Comparison of ENCODE assay signal across 15 mouse cellular contexts in genomic region chr16:26023352-26023751, GRCm38 (mm10).
DNase-seq lines count a peak whose midpoint lies in the region; ATAC-seq and TF ChIP-seq lines count a peak whose summit lies in the region.
"Had no signal": no experiment of that assay in that cellular context is flagged by ENCODE, and none has a peak within 500 bp of the region (broad histone marks: within the 10 kb centered on the region; RNA-seq: fewer than 3 reads in every experiment).

No protein-coding gene starts in this region.

- no peak overlapping the region for H3K9ac ChIP-seq in hindbrain, postnatal 0 days (replicated peaks; ENCODE audit: low read length)
- no peak overlapping the region for H3K9ac ChIP-seq in hindbrain, embryonic 14.5 days
- H3K9ac ChIP-seq: neural tube, embryonic 13.5 days had no signal

- H3K27me3 ChIP-seq in hindbrain, postnatal 0 days (ENCODE audit: insufficient read depth, low read length) = no peaks in the 10 kb centered on the region
- H3K27me3 ChIP-seq in hindbrain, embryonic 14.5 days (ENCODE audit: control insufficient read depth, insufficient read depth, low read length) = no peaks in the 10 kb centered on the region
- H3K27me3 ChIP-seq: neural tube, embryonic 13.5 days had no signal

- no peaks in the 10 kb centered on the region for H3K9me3 ChIP-seq in hindbrain, postnatal 0 days (ENCODE audit: low read length)
- H3K9me3 ChIP-seq in hindbrain, embryonic 14.5 days (ENCODE audit: control insufficient read depth, low read length) = no peaks in the 10 kb centered on the region
- H3K9me3 ChIP-seq: forebrain, embryonic 10.5 days; neural tube, embryonic 13.5 days had no signal

- no peak for ATAC-seq in hindbrain, postnatal 0 days
- no peak for ATAC-seq in hindbrain, embryonic 14.5 days (ENCODE audit: low FRiP score)

- no peaks in the 10 kb centered on the region for H3K36me3 ChIP-seq in hindbrain, postnatal 0 days (ENCODE audit: insufficient read depth, low read length)
- H3K36me3 ChIP-seq in hindbrain, embryonic 14.5 days (replicated peaks; ENCODE audit: control insufficient read depth, insufficient read depth) = no peaks in the 10 kb centered on the region
- H3K36me3 ChIP-seq: forebrain, embryonic 10.5 days; neural tube, embryonic 13.5 days had no signal

- H3K27ac ChIP-seq in hindbrain, postnatal 0 days = no peak overlapping the region
- no peak overlapping the region for H3K27ac ChIP-seq in hindbrain, embryonic 14.5 days
- H3K27ac ChIP-seq: forebrain, embryonic 10.5 days had no signal

- no peaks in the 10 kb centered on the region for H3K4me1 ChIP-seq in hindbrain, postnatal 0 days (ENCODE audit: insufficient read depth, low read length)
- peaks cover 15% of the 10 kb centered on the region for H3K4me1 ChIP-seq in hindbrain, embryonic 14.5 days (replicated peaks; ENCODE audit: control insufficient read depth, insufficient read depth, low read length)

- H3K4me3 ChIP-seq in hindbrain, postnatal 0 days (ENCODE audit: low read length) = no peak overlapping the region
- no peak overlapping the region for H3K4me3 ChIP-seq in hindbrain, embryonic 14.5 days (replicated peaks; ENCODE audit: low read length)
- H3K4me3 ChIP-seq: forebrain, embryonic 10.5 days; neural tube, embryonic 13.5 days had no signal

- WGBS in hindbrain, postnatal 0 days = 70% methylated on average over 4 of the region's 4 CpGs
- 75% methylated on average over 4 of the region's 4 CpGs for whole genome bisulfite sequencing in hindbrain, embryonic 14.5 days

- peak; percentile 26 for DNase-seq in adrenal gland, postnatal 10 days
- DNase-seq in adrenal gland, adult 8-10 months = no peak
- DNase-seq in hindbrain, postnatal 0 days (ENCODE audit: low spot score) = peak; percentile 46
- DNase-seq in hindbrain, embryonic 14.5 days (ENCODE audit: low spot score) = no peak
- DNase-seq in lung, postnatal 10 days = peak; percentile 30
- DNase-seq in lung, postnatal 25 days (ENCODE audit: low spot score) = no peak
- DNase-seq in kidney, postnatal 4 days = peak; percentile 33 to 46
- DNase-seq in cerebellum, adult 9-11 months = no peak
- DNase-seq: cerebellum, adult 11-12 months; gastrocnemius, postnatal 36 days; midbrain, embryonic 14.5 days; right cerebral cortex, adult 18-20 months; thymus, postnatal 36 days had no signal

- TF ChIP-seq CTCF in hindbrain, postnatal 0 days (IDR thresholded peaks at IDR 0.05; ENCODE audit: low read depth) = peak; percentile 30

- H3K4me2 ChIP-seq in hindbrain, postnatal 0 days (ENCODE audit: low read depth, low read length) = no peak overlapping the region
- no peak overlapping the region for H3K4me2 ChIP-seq in hindbrain, embryonic 14.5 days (replicated peaks)
- H3K4me2 ChIP-seq: neural tube, embryonic 13.5 days had no signal

Comparison
In these comparisons a context has a peak if more than half of its experiments do, and no peak if none do; other contexts are left out.
1. DNase-seq: peak in adrenal gland, postnatal 10 days (single experiment), hindbrain, postnatal 0 days (single experiment), lung, postnatal 10 days (single experiment) and kidney, postnatal 4 days (2 of 2); none in adrenal gland, adult 8-10 months (single experiment), hindbrain, embryonic 14.5 days (single experiment), lung, postnatal 25 days (single experiment) and cerebellum, adult 9-11 months (single experiment).